Mouse (Mus musculus) intestine, embryonic 14.5 days (tissue): ENCODE data around the gene Rpf1. TPM values are rescaled to one million over a fixed set of nuclear protein-coding genes. Genes with fewer than 3 reads are reported as not detected.

ENCODE experiments used
- ATAC-seq: fragments of 200-750 bp; cut with Nextera tagmentation; replicated peaks from 2 replicates; pipeline ENCODE4 v1.8.0; 2017; ENCODE audit warnings: low read depth, moderate number of reproducible peaks, moderate TSS enrichment, moderate library complexity; ENCODE audit not compliant: low FRiP score, low TSS enrichment
- DNase-seq: peaks from one replicate; pipeline ENCODE4 v3.0.0-alpha.2; 2018; ENCODE audit warnings: low spot score
- H3K27ac ChIP-seq: fragments of 300-500 bp; sonication (generic); 2 replicates; pipeline ENCODE4 v1.5.1; 2014; ENCODE audit warnings: low read depth, mild to moderate bottlenecking, control low read depth
- H3K27me3 ChIP-seq: fragments of 300-500 bp; sonication (generic); replicated peaks from 2 replicates; pipeline ENCODE4 v1.6.1; 2014; ENCODE audit warnings: low read length, control low read depth; ENCODE audit not compliant: control insufficient read depth, insufficient read depth
- H3K36me3 ChIP-seq: fragments of 300-500 bp; sonication (generic); 2 replicates; pipeline ENCODE4 v1.6.1; 2014; ENCODE audit warnings: low read length, control low read depth; ENCODE audit not compliant: control insufficient read depth, insufficient read depth
- H3K4me1 ChIP-seq: fragments of 300-500 bp; sonication (generic); replicated peaks from 2 replicates; pipeline ENCODE4 v1.6.1; 2014; ENCODE audit warnings: low read length, control low read depth, mixed read lengths; ENCODE audit not compliant: control insufficient read depth, insufficient read depth
- H3K4me2 ChIP-seq: fragments of 300-500 bp; sonication (generic); 2 replicates; pipeline ENCODE4 v1.6.1; 2014; ENCODE audit warnings: low read length
- H3K4me3 ChIP-seq: fragments of 300-500 bp; sonication (generic); 2 replicates; pipeline ENCODE4 v1.5.1; 2014; ENCODE audit warnings: low read depth, low read length, control low read depth, mixed read lengths
- H3K9ac ChIP-seq: fragments of 300-500 bp; sonication (generic); 2 replicates; pipeline ENCODE4 v1.6.1; 2014; ENCODE audit warnings: mild to moderate bottlenecking, low read length
- H3K9me3 ChIP-seq: fragments of 300-500 bp; sonication (generic); 2 replicates; pipeline ENCODE4 v1.6.1; 2016; ENCODE audit warnings: low read length, control low read depth; ENCODE audit not compliant: control insufficient read depth
- WGBS: fragments of 180-500 bp; shearing (Covaris S2); extraction: QIAGEN DNeasy Blood & Tissue Kit; methylation state at CpG from one replicate; pipeline ENCODE4 v1.1.7; 2014; 5-methylcytosine and 5-hydroxymethylcytosine counted together
- polyA plus RNA-seq: library from polyadenylated mRNA; unstranded; fragments of >200 nt; fragmentation: Nextera tagmentation; extraction: Ambion mirVana; gene quantifications from 2 replicates; pipeline ENCODE4 v1.2.1, GENCODE M21; 2014

Gene Rpf1
- polyA plus RNA-seq, 1 experiment from 2014 or later = 53.2 TPM

GRCm38 (mm10) chr3:146520226-146520797 lies 917 bp downstream of the Rpf1 start:
- ATAC-seq = peak; percentile 1; the same call in 1 of the 2 replicates
- H3K4me3 ChIP-seq = peak overlapping the region; percentile 81

GRCm38 (mm10) chr3:146506711-146507110 lies 14.5 kb downstream of the Rpf1 start:
- Histone ChIP-seq H3K27ac (no peak overlapping the region), H3K36me3 (peaks cover 86% of the 10 kb centered on the region), H3K4me3 (no peak overlapping the region), H3K27me3 (no peaks in the 10 kb centered on the region), H3K4me2 (no peak overlapping the region), H3K9ac (no peak overlapping the region), H3K4me1 (peaks cover 7% of the 10 kb centered on the region), H3K9me3 (no peaks in the 10 kb centered on the region)
- 96% methylated on average over 7 of the region's 7 CpGs for WGBS
- no peak for DNase-seq
- ATAC-seq = no peak

More at GRCm38 (mm10) chr3:146520226-146520797, 917 bp downstream of the Rpf1 start:
- no peaks in the 10 kb centered on the region for H3K9me3 ChIP-seq
- no peaks in the 10 kb centered on the region for H3K4me1 ChIP-seq
- H3K36me3 ChIP-seq = peaks cover 26% of the 10 kb centered on the region
- 26% methylated on average over 5 of the region's 5 CpGs for WGBS
- no peaks in the 10 kb centered on the region for H3K27me3 ChIP-seq
- H3K4me2 ChIP-seq = peak overlapping the region; percentile 77
- H3K27ac ChIP-seq = peak overlapping the region; percentile 98
- DNase-seq = no peak
- H3K9ac ChIP-seq = peak overlapping the region; percentile 94

GRCm38 (mm10) chr3:146501601-146502123 lies 19.6 kb downstream of the Rpf1 start:
- DNase-seq (no peak), ATAC-seq (no peak)
- peak overlapping the region; percentile 73 for H3K4me3 ChIP-seq
- no peak overlapping the region for H3K27ac ChIP-seq
- no peaks in the 10 kb centered on the region for H3K9me3 ChIP-seq
- WGBS = 48% methylated on average over 5 of the region's 5 CpGs
- H3K4me1 ChIP-seq = peaks cover 14% of the 10 kb centered on the region
- H3K27me3 ChIP-seq = no peaks in the 10 kb centered on the region
- H3K36me3 ChIP-seq = peaks cover 38% of the 10 kb centered on the region
- H3K4me2 ChIP-seq = peak overlapping the region; percentile 65
- H3K9ac ChIP-seq = peak overlapping the region; percentile 80; the same call in 1 of the 2 replicates

GRCm38 (mm10) chr3:146500810-146501201 lies 20.4 kb downstream of the Rpf1 start:
- 4% methylated on average over 5 of the region's 5 CpGs for WGBS
- Histone ChIP-seq H3K9me3 (no peaks in the 10 kb centered on the region), H3K4me2 (peak overlapping the region; percentile 65), H3K9ac (peak overlapping the region; percentile 80), H3K4me3 (peak overlapping the region; percentile 73), H3K27ac (peak overlapping the region; percentile 82), H3K36me3 (peaks cover 29% of the 10 kb centered on the region), H3K27me3 (no peaks in the 10 kb centered on the region), H3K4me1 (peaks cover 14% of the 10 kb centered on the region)
- ATAC-seq (no peak), DNase-seq (no peak)

DNA sequence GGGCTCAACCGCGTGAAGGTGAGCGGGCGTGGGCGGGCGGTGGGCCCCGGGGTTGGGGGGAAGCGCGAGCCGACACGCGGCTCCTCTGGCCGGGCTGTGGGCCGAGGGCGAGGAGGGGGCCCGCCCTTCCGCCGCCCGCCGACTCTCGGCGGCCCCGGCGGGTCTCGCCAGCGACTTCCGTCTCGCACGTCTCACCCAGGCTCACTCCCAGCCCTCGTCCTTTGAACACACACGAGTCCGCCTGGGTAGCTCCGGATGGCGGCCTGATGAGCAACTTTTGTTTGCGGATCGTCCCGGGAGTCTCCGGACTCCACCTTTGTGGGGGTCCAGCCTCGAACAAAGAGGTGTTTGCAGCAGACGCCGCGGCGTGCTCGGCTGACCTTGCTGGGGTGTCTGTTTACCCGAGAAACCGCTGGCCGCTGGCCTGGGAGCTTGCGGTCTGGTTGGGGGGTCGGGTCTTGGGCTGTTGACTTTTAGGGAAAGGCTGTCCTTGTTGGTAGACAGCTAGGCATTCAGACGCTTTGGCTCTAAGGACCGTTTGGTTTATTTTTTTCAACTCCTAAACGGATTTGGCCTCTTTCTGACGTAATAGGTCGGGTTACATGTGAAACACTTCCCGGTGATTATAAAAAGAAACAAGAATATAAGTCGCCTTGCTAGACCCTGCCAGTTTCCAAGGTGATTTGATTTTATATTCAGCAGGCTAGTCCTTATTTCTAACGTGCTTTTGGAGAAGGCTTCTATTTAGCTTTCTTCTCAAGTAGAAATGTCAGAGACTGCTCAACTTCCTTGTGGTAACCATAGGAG lies 21.0 kb downstream of the Rpf1 start:
- peak overlapping the region; percentile 73 for H3K4me3 ChIP-seq
- H3K27me3 ChIP-seq = no peaks in the 10 kb centered on the region
- H3K9me3 ChIP-seq = no peaks in the 10 kb centered on the region
- DNase-seq = peak; percentile 86
- WGBS = 0% methylated on average over 47 of the region's 57 CpGs
- peak overlapping the region; percentile 80 for H3K9ac ChIP-seq
- H3K36me3 ChIP-seq = peaks cover 23% of the 10 kb centered on the region
- H3K4me2 ChIP-seq = peak overlapping the region; percentile 65
- peak; percentile 83 for ATAC-seq
- peaks cover 14% of the 10 kb centered on the region for H3K4me1 ChIP-seq
- peak overlapping the region; percentile 82 for H3K27ac ChIP-seq

- DNase-seq (peak; percentile 90), ATAC-seq (peak; percentile 95)
- Histone ChIP-seq H3K27me3 (no peaks in the 10 kb centered on the region), H3K27ac (peak within 1 kb of the TSS; percentile 82), H3K4me3 (peak within 1 kb of the TSS; percentile 73), H3K4me1 (peaks cover 14% of the 10 kb centered on the region), H3K4me2 (peak within 1 kb of the TSS; percentile 65), H3K9ac (peak within 1 kb of the TSS; percentile 80), H3K36me3 (peaks cover 17% of the 10 kb centered on the region), H3K9me3 (no peaks in the 10 kb centered on the region)
- under 1% methylated on average over 42 of the region's 88 CpGs for WGBS
These were observed 21.7 kb downstream of the Rpf1 start, which contains the start of the genes Spata1 and Gng5 for GRCm38 (mm10) chr3:146499431-146500002. TSS of gene Spata1 (minus strand) at chr3:146499753. TSS of gene Gng5 (plus strand) at chr3:146499807.

DNA sequence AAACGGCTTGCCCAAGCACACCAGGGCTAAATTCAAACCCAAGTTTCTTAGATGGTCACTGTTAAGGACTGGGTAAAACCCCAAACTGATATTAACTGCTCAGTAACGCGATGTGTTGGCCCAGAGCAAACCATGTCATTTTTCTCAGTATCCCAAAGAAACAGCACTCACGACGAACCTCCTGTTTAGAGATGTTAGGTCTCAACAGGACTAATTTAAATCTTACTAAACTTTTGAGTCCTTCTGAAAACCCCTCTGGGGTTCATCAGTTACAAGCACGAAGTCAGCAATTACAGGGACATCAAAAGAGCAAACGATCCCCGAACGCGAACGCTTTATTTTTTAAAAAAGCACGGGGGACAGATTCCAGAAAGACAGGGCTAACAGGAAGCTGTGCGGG lies 22.2 kb downstream of the Rpf1 start:
- ATAC-seq = 0 out of 2 replicates have a peak, but pooled peaks have one; percentile 1
- Histone ChIP-seq H3K9me3 (no peaks in the 10 kb centered on the region), H3K4me2 (peak overlapping the region; percentile 49), H3K9ac (peak overlapping the region; percentile 80), H3K4me1 (peaks cover 14% of the 10 kb centered on the region), H3K4me3 (peak overlapping the region; percentile 73), H3K36me3 (peaks cover 12% of the 10 kb centered on the region), H3K27ac (peak overlapping the region; percentile 82), H3K27me3 (no peaks in the 10 kb centered on the region)
- 3% methylated on average over 13 of the region's 13 CpGs for WGBS
- DNase-seq = peak; percentile 60

DNA sequence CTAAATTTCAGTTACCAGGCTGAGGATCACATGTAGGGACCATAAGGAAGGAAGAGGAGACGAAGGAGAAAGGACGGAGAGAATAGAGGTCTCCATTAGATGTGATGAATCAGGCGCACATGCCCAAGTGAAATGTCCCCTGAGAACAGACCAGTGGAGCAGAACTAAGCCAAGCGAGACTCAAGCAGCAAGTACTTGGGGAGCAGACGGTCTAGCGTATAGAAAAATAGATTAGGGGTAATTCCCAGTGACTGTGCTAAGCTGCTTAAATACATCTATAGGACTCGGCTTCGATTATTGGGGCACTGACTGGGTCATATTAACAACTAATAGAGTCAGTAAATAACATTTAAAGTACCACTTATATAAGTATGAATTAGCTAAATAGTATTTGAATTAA lies 26.3 kb downstream of the Rpf1 start:
- Histone ChIP-seq H3K4me2 (no peak overlapping the region), H3K4me1 (no peaks in the 10 kb centered on the region), H3K27ac (no peak overlapping the region), H3K9me3 (no peaks in the 10 kb centered on the region), H3K4me3 (no peak overlapping the region), H3K36me3 (no peaks in the 10 kb centered on the region), H3K27me3 (no peaks in the 10 kb centered on the region), H3K9ac (no peak overlapping the region)
- 87% methylated on average over 8 of the region's 8 CpGs for WGBS
- no peak for DNase-seq
- no peak for ATAC-seq
